Mouse (Mus musculus) yolk sac, embryonic 10.5 days (tissue): ENCODE results near the gene Hist1h2bf.
A peak's percentile ranks its signal among the peaks of the same experiment; 100 is the strongest.
"Not testable (repeated sequence)": the region's sequence is repeated elsewhere in the genome, so short reads cannot be mapped to it uniquely, and the experiment has no call there.

ENCODE experiments used
- DNase-seq: peaks from one replicate; pipeline ENCODE4 v3.0.0-alpha.2; 2017; ENCODE audit warnings: low spot score

Hist1h2bf gene

GRCm38 (mm10) chr13:23573898-23574524 is at the start of gene Hist1h2bf, which contains the start of gene Hist1h2ad:
TSS of gene Hist1h2bf (minus strand) at chr13:23574196.
TSS of gene Hist1h2ad (plus strand) at chr13:23574381.
- peak; percentile 96 for DNase-seq

GRCm38 (mm10) chr13:23622861-23623450 is 49.0 kb upstream of the Hist1h2bf start:
- no peak for DNase-seq

GRCm38 (mm10) chr13:23622175-23622671 is 48.2 kb upstream of the Hist1h2bf start, which contains the start of gene Hist1h1e:
TSS of gene Hist1h1e (minus strand) at chr13:23622558.
- peak; percentile 93 for DNase-seq

GRCm38 (mm10) chr13:23621532-23622174 is 47.7 kb upstream of the Hist1h2bf start:
- DNase-seq, result no peak

DNA sequence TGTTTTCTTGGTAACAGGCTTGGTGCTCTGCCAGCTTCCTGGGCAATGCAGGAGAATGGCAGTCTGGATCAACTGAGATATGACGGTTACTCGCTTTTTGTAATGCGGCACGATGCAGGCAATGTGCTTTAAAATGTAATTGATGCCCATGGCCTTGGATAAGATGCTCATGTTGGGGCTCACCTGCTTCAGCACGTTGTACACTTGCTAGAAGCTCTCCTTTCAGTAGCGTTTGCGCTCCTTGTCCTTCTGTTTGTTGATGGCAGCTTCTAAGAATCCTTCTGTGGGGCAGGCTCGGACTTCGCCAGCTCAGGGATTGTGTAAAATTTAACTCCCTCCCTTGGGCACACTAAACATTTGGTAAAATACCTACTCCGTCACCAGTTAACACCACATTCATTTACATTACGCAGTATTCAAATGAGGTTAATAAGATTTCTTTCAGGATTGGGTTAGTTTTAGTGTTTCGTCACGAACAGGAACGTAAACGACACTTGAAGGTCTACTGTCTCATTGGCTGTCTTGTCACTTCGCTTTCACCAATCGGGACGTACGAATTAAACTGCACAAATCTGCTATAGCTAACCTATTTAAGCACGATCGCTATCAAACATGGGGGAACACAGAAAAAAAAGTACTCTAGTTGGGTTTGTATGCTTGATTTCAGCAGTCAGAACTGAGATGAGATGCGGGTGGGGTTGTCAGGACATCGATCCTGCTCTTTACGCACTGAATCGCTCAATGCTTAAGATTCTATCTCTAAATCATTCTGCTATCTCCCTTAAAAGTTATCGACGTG is 46.9 kb upstream of the Hist1h2bf start, which contains the start of gene Hist1h2be:
Hist1h2be (minus strand) TSS at position 392 of the 799 bp plus-strand sequence.
- peak; percentile 89 for DNase-seq

DNA sequence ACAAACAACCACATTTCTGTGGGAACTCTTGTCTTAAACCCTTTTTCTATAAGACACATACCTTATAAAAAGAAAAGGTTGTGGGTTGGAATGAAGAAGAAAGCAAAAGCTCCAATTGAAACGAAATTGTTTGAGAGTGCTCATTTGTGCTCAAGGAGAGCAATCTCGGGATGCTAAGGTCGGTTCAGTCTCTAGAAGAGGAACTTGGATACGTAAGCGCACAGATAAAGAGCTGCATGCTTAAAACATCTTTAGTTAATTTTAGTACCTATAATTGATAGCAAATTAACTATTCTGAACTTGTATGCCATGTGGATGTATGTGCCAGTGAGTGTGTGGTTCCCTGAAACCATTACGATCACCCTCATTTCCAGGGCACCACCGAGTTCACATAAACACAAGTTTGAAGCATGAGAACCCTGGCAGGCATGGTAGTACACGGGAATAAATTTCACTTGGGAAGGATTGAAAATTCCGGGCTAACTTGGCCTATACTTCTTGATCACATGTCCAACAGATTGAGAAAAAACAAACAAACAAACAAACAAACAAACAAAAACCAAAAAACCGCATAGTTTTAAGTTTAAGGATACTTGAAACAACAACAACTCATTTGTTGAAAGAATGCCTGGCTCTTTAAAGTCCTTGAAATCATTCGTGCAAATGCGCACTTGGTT is 46.2 kb upstream of the Hist1h2bf start:
- no peak for DNase-seq

DNA sequence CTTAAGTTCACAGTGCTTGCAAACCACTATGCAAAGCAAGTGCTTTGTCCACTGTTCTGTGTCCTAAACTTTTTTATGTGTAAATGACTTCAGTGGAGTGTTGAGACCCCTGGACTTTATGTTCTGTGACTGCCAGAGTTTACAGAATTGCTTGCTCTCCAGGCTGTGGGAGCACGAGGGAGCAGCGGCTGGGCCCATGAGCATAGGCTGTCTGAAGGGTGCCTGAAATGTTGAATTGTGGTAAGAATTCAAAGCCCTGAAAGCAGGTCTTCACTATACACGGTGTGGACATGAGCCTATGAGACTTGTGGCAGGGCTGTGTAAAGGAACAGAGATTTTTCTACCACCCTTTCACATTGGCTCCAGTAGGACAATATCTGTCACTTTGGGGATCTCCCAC is 37.6 kb upstream of the Hist1h2bf start:
- DNase-seq, result no peak

DNA sequence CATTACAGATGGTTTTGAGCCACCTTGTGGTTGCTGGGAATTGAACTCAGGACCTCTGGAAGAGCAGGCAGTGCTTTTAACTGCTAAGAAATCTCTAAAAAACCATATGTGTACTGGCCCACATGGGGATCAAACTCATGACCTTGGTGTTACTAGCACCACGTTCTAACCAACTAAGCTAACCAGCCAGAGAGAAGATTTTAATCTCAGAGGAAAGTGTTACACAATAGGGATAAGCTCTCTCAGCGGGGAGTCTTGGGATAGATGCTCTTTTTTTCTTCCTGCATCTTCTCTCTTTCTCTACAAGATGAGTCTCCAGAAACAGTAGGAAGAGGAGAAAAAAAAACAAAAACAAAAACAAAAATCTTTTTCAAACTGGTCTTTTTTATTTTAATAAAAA is 36.4 kb upstream of the Hist1h2bf start:
- no peak for DNase-seq

GRCm38 (mm10) chr13:23609844-23610243 is 35.8 kb upstream of the Hist1h2bf start:
- no peak for DNase-seq

GRCm38 (mm10) chr13:23609209-23609608 is 35.2 kb upstream of the Hist1h2bf start:
- DNase-seq, result no peak

DNA sequence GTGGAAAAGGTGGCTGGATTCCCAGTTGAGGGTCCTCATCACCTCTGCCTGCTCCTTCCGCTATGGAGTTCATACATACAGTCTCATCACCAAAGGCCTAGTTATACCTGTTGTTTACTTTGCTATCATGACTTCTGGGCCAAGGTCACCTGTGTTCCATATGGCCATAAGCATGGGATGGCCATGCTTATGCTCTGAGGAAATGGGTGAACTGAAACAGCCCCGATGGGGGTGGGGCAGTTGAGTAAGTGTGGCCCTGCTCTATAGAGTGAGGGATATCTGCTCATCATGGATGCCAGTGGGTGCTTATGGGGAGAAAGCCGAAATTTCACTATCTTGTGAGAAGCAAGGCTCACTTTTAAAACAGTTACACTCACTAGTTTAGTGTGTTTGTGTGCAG is 31.1 kb upstream of the Hist1h2bf start:
- DNase-seq, result no peak

DNA sequence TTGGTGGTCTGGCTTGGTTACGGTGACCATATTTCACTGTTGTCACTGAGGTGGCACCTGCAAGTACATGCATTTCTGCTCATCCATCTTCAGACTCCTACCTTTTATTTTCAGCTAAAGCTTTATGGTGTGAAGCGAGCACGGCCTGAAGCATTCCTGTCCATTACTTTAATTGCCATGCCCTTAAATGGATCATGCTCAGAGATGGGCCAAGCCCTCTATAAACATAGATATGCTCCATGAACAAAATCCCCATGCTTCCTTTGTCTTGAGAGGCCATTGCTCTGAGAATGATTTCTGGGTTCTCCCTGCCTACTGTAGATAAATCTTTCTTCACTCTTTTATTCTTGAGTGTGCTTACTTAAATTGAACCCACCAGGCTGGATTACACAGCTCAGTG is 30.5 kb upstream of the Hist1h2bf start:
- DNase-seq, result no peak

GRCm38 (mm10) chr13:23603182-23603699 is 29.2 kb upstream of the Hist1h2bf start:
- DNase-seq, result no peak

- DNase-seq, result peak; percentile 58
Observed at GRCm38 (mm10) chr13:23597957-23598356, 24.0 kb upstream of the Hist1h2bf start.

GRCm38 (mm10) chr13:23595622-23596372 is 21.8 kb upstream of the Hist1h2bf start:
- DNase-seq, result no peak

DNA sequence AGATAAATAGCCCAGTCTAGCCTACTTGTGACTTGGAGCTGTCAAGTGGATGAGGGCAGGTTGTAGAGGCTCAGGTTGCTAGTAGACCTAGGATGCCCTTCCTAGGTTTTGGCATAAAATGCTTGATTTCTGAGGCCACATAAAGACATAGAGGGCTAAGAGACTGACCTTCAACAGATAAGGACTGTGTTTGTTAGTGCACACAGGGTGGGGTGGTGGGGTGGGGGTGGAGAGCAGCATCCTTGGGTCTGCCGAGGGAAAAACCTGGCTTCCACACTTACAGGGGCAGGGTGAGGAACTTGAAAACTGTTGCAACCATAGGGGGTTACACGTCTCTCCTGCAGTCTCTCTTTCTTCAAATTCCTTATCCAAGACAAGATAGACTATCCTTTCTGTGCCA is 21.2 kb upstream of the Hist1h2bf start:
- DNase-seq, result no peak

- peak; percentile 84 for DNase-seq
Observed at GRCm38 (mm10) chr13:23593051-23593770, 19.2 kb upstream of the Hist1h2bf start.

DNA sequence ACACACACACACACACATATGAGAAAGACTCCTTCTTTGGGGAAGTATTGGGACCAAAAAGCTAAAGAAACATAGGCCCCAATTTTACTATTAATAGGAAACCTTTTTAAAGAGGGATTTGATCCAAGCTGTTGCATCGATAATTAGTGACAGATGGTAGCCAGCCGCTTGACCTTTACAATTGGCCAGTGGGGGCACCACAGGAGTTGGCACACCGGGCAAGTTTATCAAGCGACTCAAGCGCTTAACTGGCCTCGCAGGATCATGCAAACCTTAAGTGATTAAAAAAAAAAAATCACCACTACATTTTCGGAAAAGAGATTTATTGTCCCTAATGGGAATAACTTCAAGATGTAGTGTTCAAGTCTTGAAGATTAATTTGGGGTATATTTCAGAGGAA is 18.6 kb upstream of the Hist1h2bf start:
- no peak for DNase-seq

DNA sequence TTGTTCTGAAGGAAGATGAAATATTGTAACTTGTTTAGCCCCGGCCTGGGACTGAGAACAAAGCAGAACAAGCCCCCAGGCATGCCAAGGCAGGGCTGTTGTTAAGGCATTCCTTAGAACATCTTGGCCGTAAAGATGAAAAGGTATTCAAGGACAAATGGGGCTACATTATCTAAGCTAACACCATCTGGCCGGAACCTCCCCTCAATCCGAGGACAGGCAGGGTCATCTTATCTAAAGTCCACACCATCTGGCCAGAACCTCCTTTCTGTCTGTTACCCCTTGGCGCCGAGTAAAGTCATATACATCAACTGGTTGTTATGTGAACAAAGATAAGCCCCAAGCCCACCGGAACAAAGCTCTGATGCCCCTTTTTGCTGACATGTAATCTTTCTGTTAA is 17.9 kb upstream of the Hist1h2bf start:
- not testable (repeated sequence) for DNase-seq

GRCm38 (mm10) chr13:23591206-23591605 is 17.2 kb upstream of the Hist1h2bf start:
- no peak for DNase-seq
